Mouse (Mus musculus): ENCODE measurements around the gene Limch1.

DNA sequence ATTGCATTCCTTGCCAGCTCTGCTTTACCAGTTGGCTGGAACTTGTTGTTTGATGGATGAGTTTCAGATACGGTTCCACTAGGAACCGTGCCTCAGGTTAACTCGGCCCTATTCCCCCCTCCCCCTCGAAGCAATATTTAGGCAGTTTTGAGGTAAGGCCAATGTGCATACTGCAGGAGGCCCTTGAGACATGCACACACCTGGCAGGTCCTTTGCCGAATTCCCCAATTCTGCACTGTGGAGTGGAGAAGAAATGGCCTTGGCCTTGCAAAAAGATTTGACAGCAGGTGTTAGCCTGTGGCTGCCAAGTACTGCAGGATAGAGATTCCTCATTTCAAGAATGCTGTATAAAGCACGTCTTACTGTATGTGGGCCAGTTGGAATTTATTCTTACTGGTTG, 45.5 kb downstream of the Limch1 start:
- TF ChIP-seq POLR2A (IDR thresholded peaks at IDR 0.05; ENCODE audit: low read depth, low read length), result no peak
- no peak for TF ChIP-seq CTCF (IDR thresholded peaks at IDR 0.05; ENCODE audit: borderline replicate concordance, insufficient read depth, low read length)
